Mouse (Mus musculus): Measurements from ENCODE around the gene Polr2b. TPM values are rescaled to one million over a fixed set of nuclear protein-coding genes. Genes with fewer than 3 reads are reported as not detected.

The Polr2b gene
- polyA plus RNA-seq, 1 experiment from 2014 or later, result 62.5 TPM

GRCm38 (mm10) chr5:77355307-77356265 lies 45.6 kb downstream of the Polr2b start:
- WGBS, result 84% methylated on average over 19 of the region's 19 CpGs

GRCm38 (mm10) chr5:77357405-77358149 lies 47.6 kb downstream of the Polr2b start:
- ATAC-seq, result peak; percentile 55
- H3K27ac ChIP-seq (ENCODE audit: low read length), result peak overlapping the region; percentile 47; the same call in 1 of the 2 replicates
- H3K4me1 ChIP-seq (ENCODE audit: control insufficient read depth, insufficient read depth, low read length), result peaks cover 3% of the 10 kb centered on the region; the same call in 1 of the 2 replicates
- peak overlapping the region; percentile 24 for H3K4me3 ChIP-seq (ENCODE audit: low read depth, low read length)
- no peaks in the 10 kb centered on the region for H3K9me3 ChIP-seq (replicated peaks; ENCODE audit: control insufficient read depth, low read length, poor library complexity, severe bottlenecking)
- H3K27me3 ChIP-seq (ENCODE audit: control insufficient read depth, insufficient read depth, low read depth, low read length), result peaks cover 2% of the 10 kb centered on the region; the same call in 1 of the 2 replicates
- WGBS, result 20% methylated on average over 22 of the region's 22 CpGs
- peak overlapping the region; percentile 27; the same call in 1 of the 2 replicates for H3K9ac ChIP-seq (ENCODE audit: low read depth, low read length)
- H3K36me3 ChIP-seq (ENCODE audit: control insufficient read depth, insufficient read depth, low read length), result no peaks in the 10 kb centered on the region
- peak overlapping the region; percentile 50 for H3K4me2 ChIP-seq (ENCODE audit: low read length)

More at GRCm38 (mm10) chr5:77355307-77356265, 45.6 kb downstream of the Polr2b start:
- Histone ChIP-seq H3K4me3 (ENCODE audit: low read depth, low read length) (no peak overlapping the region), H3K36me3 (ENCODE audit: control insufficient read depth, insufficient read depth, low read length) (no peaks in the 10 kb centered on the region), H3K9ac (ENCODE audit: low read depth, low read length) (no peak overlapping the region), H3K9me3 (replicated peaks; ENCODE audit: control insufficient read depth, low read length, poor library complexity, severe bottlenecking) (no peaks in the 10 kb centered on the region), H3K4me1 (ENCODE audit: control insufficient read depth, insufficient read depth, low read length) (peaks cover 3% of the 10 kb centered on the region; the same call in 1 of the 2 replicates), H3K4me2 (ENCODE audit: low read length) (no peak overlapping the region), H3K27me3 (ENCODE audit: control insufficient read depth, insufficient read depth, low read depth, low read length) (peaks cover 2% of the 10 kb centered on the region; the same call in 1 of the 2 replicates), H3K27ac (ENCODE audit: low read length) (no peak overlapping the region)
- ATAC-seq, result no peak

- Histone ChIP-seq H3K27ac (ENCODE audit: low read length) (no peak overlapping the region), H3K9me3 (replicated peaks; ENCODE audit: control insufficient read depth, low read length, poor library complexity, severe bottlenecking) (no peaks in the 10 kb centered on the region), H3K4me2 (ENCODE audit: low read length) (peak overlapping the region; percentile 50), H3K9ac (ENCODE audit: low read depth, low read length) (peak overlapping the region; percentile 10; the same call in 1 of the 2 replicates), H3K4me1 (ENCODE audit: control insufficient read depth, insufficient read depth, low read length) (peaks cover 3% of the 10 kb centered on the region; the same call in 1 of the 2 replicates), H3K27me3 (ENCODE audit: control insufficient read depth, insufficient read depth, low read depth, low read length) (peaks cover 2% of the 10 kb centered on the region; the same call in 1 of the 2 replicates), H3K4me3 (ENCODE audit: low read depth, low read length) (peak overlapping the region; percentile 24), H3K36me3 (ENCODE audit: control insufficient read depth, insufficient read depth, low read length) (no peaks in the 10 kb centered on the region)
- ATAC-seq, result no peak
- 4% methylated on average over 10 of the region's 10 CpGs for WGBS
These were observed 48.4 kb downstream of the Polr2b start for GRCm38 (mm10) chr5:77358347-77358746.

- ATAC-seq, result no peak
These were observed 50.0 kb downstream of the Polr2b start for GRCm38 (mm10) chr5:77359971-77360370.

GRCm38 (mm10) chr5:77361006-77361405 lies 51.1 kb downstream of the Polr2b start:
- ATAC-seq, result no peak
- H3K4me3 ChIP-seq (ENCODE audit: low read depth, low read length), result no peak overlapping the region
- no peak overlapping the region for H3K27ac ChIP-seq (ENCODE audit: low read length)
- H3K4me1 ChIP-seq (ENCODE audit: control insufficient read depth, insufficient read depth, low read length), result no peaks in the 10 kb centered on the region
- H3K36me3 ChIP-seq (ENCODE audit: control insufficient read depth, insufficient read depth, low read length), result no peaks in the 10 kb centered on the region
- no peaks in the 10 kb centered on the region for H3K9me3 ChIP-seq (replicated peaks; ENCODE audit: control insufficient read depth, low read length, poor library complexity, severe bottlenecking)
- H3K9ac ChIP-seq (ENCODE audit: low read depth, low read length), result no peak overlapping the region
- H3K4me2 ChIP-seq (ENCODE audit: low read length), result no peak overlapping the region
- WGBS, result 78% methylated on average over 4 of the region's 4 CpGs
- no peaks in the 10 kb centered on the region for H3K27me3 ChIP-seq (ENCODE audit: control insufficient read depth, insufficient read depth, low read depth, low read length)

More at GRCm38 (mm10) chr5:77359971-77360370, 50.0 kb downstream of the Polr2b start:
- H3K9ac ChIP-seq (ENCODE audit: low read depth, low read length), result no peak overlapping the region
- WGBS, result 94% methylated on average over 4 of the region's 4 CpGs
- H3K27ac ChIP-seq (ENCODE audit: low read length), result no peak overlapping the region
- no peaks in the 10 kb centered on the region for H3K9me3 ChIP-seq (replicated peaks; ENCODE audit: control insufficient read depth, low read length, poor library complexity, severe bottlenecking)
- H3K4me1 ChIP-seq (ENCODE audit: control insufficient read depth, insufficient read depth, low read length), result no peaks in the 10 kb centered on the region; the same call in 1 of the 2 replicates
- H3K4me2 ChIP-seq (ENCODE audit: low read length), result no peak overlapping the region
- H3K27me3 ChIP-seq (ENCODE audit: control insufficient read depth, insufficient read depth, low read depth, low read length), result peaks cover 2% of the 10 kb centered on the region; the same call in 1 of the 2 replicates
- H3K4me3 ChIP-seq (ENCODE audit: low read depth, low read length), result no peak overlapping the region
- H3K36me3 ChIP-seq (ENCODE audit: control insufficient read depth, insufficient read depth, low read length), result no peaks in the 10 kb centered on the region

- Histone ChIP-seq H3K36me3 (ENCODE audit: control insufficient read depth, insufficient read depth, low read length) (no peaks in the 10 kb centered on the region), H3K4me1 (ENCODE audit: control insufficient read depth, insufficient read depth, low read length) (no peaks in the 10 kb centered on the region), H3K27me3 (ENCODE audit: control insufficient read depth, insufficient read depth, low read depth, low read length) (no peaks in the 10 kb centered on the region), H3K9me3 (replicated peaks; ENCODE audit: control insufficient read depth, low read length, poor library complexity, severe bottlenecking) (no peaks in the 10 kb centered on the region), H3K4me3 (ENCODE audit: low read depth, low read length) (no peak overlapping the region), H3K27ac (ENCODE audit: low read length) (no peak overlapping the region), H3K4me2 (ENCODE audit: low read length) (no peak overlapping the region), H3K9ac (ENCODE audit: low read depth, low read length) (no peak overlapping the region)
- WGBS, result 62% methylated on average over 3 of the region's 3 CpGs
- no peak for ATAC-seq
These were observed 52.2 kb downstream of the Polr2b start for GRCm38 (mm10) chr5:77362120-77362519.

GRCm38 (mm10) chr5:77363650-77364049 lies 53.7 kb downstream of the Polr2b start:
- H3K27ac ChIP-seq (ENCODE audit: low read length), result no peak overlapping the region
- no peak overlapping the region for H3K4me2 ChIP-seq (ENCODE audit: low read length)
- H3K4me3 ChIP-seq (ENCODE audit: low read depth, low read length), result no peak overlapping the region
- WGBS, result 85% methylated on average over 6 of the region's 6 CpGs
- H3K4me1 ChIP-seq (ENCODE audit: control insufficient read depth, insufficient read depth, low read length), result no peaks in the 10 kb centered on the region
- no peaks in the 10 kb centered on the region for H3K9me3 ChIP-seq (replicated peaks; ENCODE audit: control insufficient read depth, low read length, poor library complexity, severe bottlenecking)
- H3K9ac ChIP-seq (ENCODE audit: low read depth, low read length), result no peak overlapping the region
- H3K27me3 ChIP-seq (ENCODE audit: control insufficient read depth, insufficient read depth, low read depth, low read length), result no peaks in the 10 kb centered on the region
- no peak for ATAC-seq
- H3K36me3 ChIP-seq (ENCODE audit: control insufficient read depth, insufficient read depth, low read length), result no peaks in the 10 kb centered on the region

GRCm38 (mm10) chr5:77364443-77365038 lies 54.6 kb downstream of the Polr2b start:
- Histone ChIP-seq H3K4me1 (ENCODE audit: control insufficient read depth, insufficient read depth, low read length) (no peaks in the 10 kb centered on the region), H3K27me3 (ENCODE audit: control insufficient read depth, insufficient read depth, low read depth, low read length) (no peaks in the 10 kb centered on the region), H3K4me3 (ENCODE audit: low read depth, low read length) (no peak overlapping the region), H3K9ac (ENCODE audit: low read depth, low read length) (no peak overlapping the region), H3K36me3 (ENCODE audit: control insufficient read depth, insufficient read depth, low read length) (no peaks in the 10 kb centered on the region), H3K9me3 (replicated peaks; ENCODE audit: control insufficient read depth, low read length, poor library complexity, severe bottlenecking) (no peaks in the 10 kb centered on the region), H3K27ac (ENCODE audit: low read length) (no peak overlapping the region), H3K4me2 (ENCODE audit: low read length) (no peak overlapping the region)
- WGBS, result 90% methylated on average over 3 of the region's 3 CpGs
- ATAC-seq, result no peak

All from midbrain, embryonic 16.5 days (tissue).